ENCODE assay signal across 9 mouse cellular contexts in genomic region chr16:91962204-91962893, GRCm38 (mm10).
DNase-seq lines count a peak whose midpoint lies in the region; ATAC-seq and TF ChIP-seq lines count a peak whose summit lies in the region.
"Had no signal": no experiment of that assay in that cellular context is flagged by ENCODE, and none has a peak within 500 bp of the region (broad histone marks: within the 10 kb centered on the region; RNA-seq: fewer than 3 reads in every experiment).

No protein-coding gene starts in this region.

- 0 out of 2 replicates have a peak overlapping the region, but pooled peaks have one; percentile 16 for H3K4me2 ChIP-seq in intestine, embryonic 16.5 days (ENCODE audit: low read depth, low read length)

- H3K36me3 ChIP-seq in intestine, embryonic 16.5 days (ENCODE audit: control insufficient read depth, insufficient read depth, low read length) = no peaks in the 10 kb centered on the region

- peak; percentile 51 for DNase-seq in embryo, embryonic 10 days (ENCODE audit: low spot score)
- DNase-seq in embryo, embryonic 9.5 days (ENCODE audit: extremely low spot score) = no peak
- DNase-seq in cerebellum, adult 18-20 months = peak; percentile 36 to 52
- DNase-seq in left cerebral cortex, postnatal 14 days (ENCODE audit: low spot score in 2 of 2) = peak; percentile 71 to 87
- no peak for DNase-seq in thymus, postnatal 14 days

- H3K4me1 ChIP-seq in intestine, embryonic 16.5 days (ENCODE audit: control insufficient read depth, insufficient read depth, low read length) = peaks cover 6% of the 10 kb centered on the region
- peaks cover 10% of the 10 kb centered on the region for H3K4me1 ChIP-seq in olfactory bulb, adult 2 months (ENCODE audit: control insufficient read depth, insufficient read depth, low read length)

- H3K27ac ChIP-seq in intestine, embryonic 16.5 days (ENCODE audit: low read length) = no peak overlapping the region
- peak overlapping the region; percentile 63 for H3K27ac ChIP-seq in olfactory bulb, adult 2 months (ENCODE audit: insufficient read depth, low read depth, low read length)
- H3K27ac ChIP-seq: heart, adult 2 months had no signal

- ATAC-seq in frontal cortex, adult (ENCODE audit: low TSS enrichment) = peak; percentile 98
- peak; percentile 78 for ATAC-seq in intestine, embryonic 16.5 days

- no peak for TF ChIP-seq POLR2A in olfactory bulb, adult 2 months (IDR thresholded peaks at IDR 0.05; ENCODE audit: insufficient read depth, low read depth, low read length)

- no peaks in the 10 kb centered on the region for H3K27me3 ChIP-seq in intestine, embryonic 16.5 days (replicated peaks; ENCODE audit: control insufficient read depth, insufficient read depth, low read length)

- no peak for TF ChIP-seq CTCF in olfactory bulb, adult 2 months (IDR thresholded peaks at IDR 0.05; ENCODE audit: insufficient read depth, low read depth, low read length)

- no peak overlapping the region; the same call in 1 of the 2 replicates for H3K9ac ChIP-seq in intestine, embryonic 16.5 days (ENCODE audit: low read depth, low read length)

- 9% methylated on average over 9 of the region's 9 CpGs for WGBS in intestine, embryonic 16.5 days
- WGBS in olfactory bulb, adult 2 months = 8% methylated on average over 9 of the region's 9 CpGs

- peaks cover 3% of the 10 kb centered on the region; the same call in 1 of the 2 replicates for H3K9me3 ChIP-seq in intestine, embryonic 16.5 days (ENCODE audit: control insufficient read depth, low read length)

- H3K4me3 ChIP-seq in intestine, embryonic 16.5 days (ENCODE audit: low read length) = no peak overlapping the region
- H3K4me3 ChIP-seq in olfactory bulb, adult 2 months (ENCODE audit: insufficient read depth, low read depth, low read length) = no peak overlapping the region
- H3K4me3 ChIP-seq: heart, adult 2 months had no signal

- intact Hi-C loops in left cerebral cortex, postnatal 14 days (cut with DNase I) = loop anchor here (5.0 kb wide), 1 partner anchor 95 kb away; the partner anchor contains the start of genes Gm49711, Mrps6 and Slc5a3

Comparison
In these comparisons a context has a peak if more than half of its experiments do, and no peak if none do; other contexts are left out.
1. DNase-seq: peak in embryo, embryonic 10 days (single experiment), cerebellum, adult 18-20 months (2 of 2) and left cerebral cortex, postnatal 14 days (2 of 2); none in embryo, embryonic 9.5 days (single experiment) and thymus, postnatal 14 days (single experiment).